Mouse (Mus musculus): ENCODE data around the gene Gm5737. TPM values are rescaled to one million over a fixed set of nuclear protein-coding genes. Genes with fewer than 3 reads are reported as not detected.

Gm5737 gene
- polyA plus RNA-seq, 1 experiment from 2014 or later: not detected

- H3K27ac ChIP-seq: no peak overlapping the region
- H3K4me1 ChIP-seq (replicated peaks): peaks cover 52% of the 10 kb centered on the region
- 0 out of 2 replicates have a peak, but pooled peaks have one; percentile 5 for ATAC-seq (ENCODE audit: low FRiP score)
- H3K9me3 ChIP-seq: no peaks in the 10 kb centered on the region
- H3K36me3 ChIP-seq: no peaks in the 10 kb centered on the region
- no peak overlapping the region for H3K9ac ChIP-seq
- no peak overlapping the region for H3K4me2 ChIP-seq
- no peak overlapping the region for H3K4me3 ChIP-seq
- 83% methylated on average over 1 of the region's 1 CpGs for WGBS
- H3K27me3 ChIP-seq: no peaks in the 10 kb centered on the region
These were observed 55.6 kb downstream of the Gm5737 start for GRCm38 (mm10) chr7:120867720-120868119.

- WGBS: 61% methylated on average over 5 of the region's 5 CpGs
- ATAC-seq (ENCODE audit: low FRiP score): no peak
- Histone ChIP-seq H3K4me1 (replicated peaks) (peaks cover 32% of the 10 kb centered on the region), H3K27me3 (no peaks in the 10 kb centered on the region), H3K4me2 (no peak overlapping the region), H3K4me3 (no peak overlapping the region), H3K9me3 (no peaks in the 10 kb centered on the region), H3K27ac (no peak overlapping the region), H3K36me3 (0 out of 2 replicates have a peak, but pooled peaks cover under 1% of the 10 kb centered on the region), H3K9ac (no peak overlapping the region)
These were observed 57.7 kb downstream of the Gm5737 start for GRCm38 (mm10) chr7:120869883-120870282.

GRCm38 (mm10) chr7:120870431-120871008 is 58.4 kb downstream of the Gm5737 start:
- WGBS: 76% methylated on average over 5 of the region's 5 CpGs
- Histone ChIP-seq H3K4me3 (no peak overlapping the region), H3K27me3 (no peaks in the 10 kb centered on the region), H3K36me3 (0 out of 2 replicates have a peak, but pooled peaks cover 3% of the 10 kb centered on the region), H3K27ac (0 out of 2 replicates have a peak overlapping the region, but pooled peaks have one; percentile 18), H3K4me1 (replicated peaks) (peaks cover 26% of the 10 kb centered on the region), H3K9me3 (no peaks in the 10 kb centered on the region), H3K9ac (no peak overlapping the region), H3K4me2 (no peak overlapping the region)
- ATAC-seq (ENCODE audit: low FRiP score): no peak

GRCm38 (mm10) chr7:120873083-120873482 is 60.9 kb downstream of the Gm5737 start:
- no peak overlapping the region for H3K9ac ChIP-seq
- ATAC-seq (ENCODE audit: low FRiP score): no peak
- peaks cover 10% of the 10 kb centered on the region for H3K4me1 ChIP-seq (replicated peaks)
- 74% methylated on average over 12 of the region's 12 CpGs for WGBS
- H3K36me3 ChIP-seq: 0 out of 2 replicates have a peak, but pooled peaks cover 3% of the 10 kb centered on the region
- no peak overlapping the region for H3K4me3 ChIP-seq
- no peaks in the 10 kb centered on the region for H3K9me3 ChIP-seq
- H3K4me2 ChIP-seq: no peak overlapping the region
- no peak overlapping the region for H3K27ac ChIP-seq
- no peaks in the 10 kb centered on the region for H3K27me3 ChIP-seq

- H3K27me3 ChIP-seq: no peaks in the 10 kb centered on the region
- WGBS: 93% methylated on average over 3 of the region's 3 CpGs
These were observed 61.9 kb downstream of the Gm5737 start for GRCm38 (mm10) chr7:120874021-120874420.

GRCm38 (mm10) chr7:120874764-120875539 is 62.8 kb downstream of the Gm5737 start:
- no peak overlapping the region for H3K9ac ChIP-seq
- no peak overlapping the region for H3K4me2 ChIP-seq
- no peaks in the 10 kb centered on the region for H3K27me3 ChIP-seq
- ATAC-seq (ENCODE audit: low FRiP score): no peak
- no peak overlapping the region for H3K27ac ChIP-seq
- peaks cover 9% of the 10 kb centered on the region for H3K36me3 ChIP-seq
- H3K4me1 ChIP-seq (replicated peaks): peaks cover 10% of the 10 kb centered on the region
- H3K9me3 ChIP-seq: no peaks in the 10 kb centered on the region
- H3K4me3 ChIP-seq: no peak overlapping the region
- 81% methylated on average over 7 of the region's 7 CpGs for WGBS

More at GRCm38 (mm10) chr7:120874021-120874420, 61.9 kb downstream of the Gm5737 start:
- Histone ChIP-seq H3K9me3 (no peaks in the 10 kb centered on the region), H3K4me3 (no peak overlapping the region), H3K27ac (no peak overlapping the region), H3K4me2 (no peak overlapping the region), H3K4me1 (replicated peaks) (peaks cover 10% of the 10 kb centered on the region), H3K36me3 (peaks cover 3% of the 10 kb centered on the region; the same call in 1 of the 2 replicates), H3K9ac (no peak overlapping the region)
- no peak for ATAC-seq (ENCODE audit: low FRiP score)

GRCm38 (mm10) chr7:120875540-120876388 is 63.6 kb downstream of the Gm5737 start:
- Histone ChIP-seq H3K9ac (no peak overlapping the region), H3K36me3 (peaks cover 17% of the 10 kb centered on the region), H3K27ac (no peak overlapping the region), H3K4me3 (no peak overlapping the region), H3K27me3 (no peaks in the 10 kb centered on the region), H3K9me3 (no peaks in the 10 kb centered on the region), H3K4me2 (no peak overlapping the region), H3K4me1 (replicated peaks) (peaks cover 2% of the 10 kb centered on the region; the same call in 1 of the 2 replicates)
- 67% methylated on average over 3 of the region's 3 CpGs for WGBS
- ATAC-seq (ENCODE audit: low FRiP score): no peak

- H3K36me3 ChIP-seq: peaks cover 27% of the 10 kb centered on the region
- ATAC-seq (ENCODE audit: low FRiP score): no peak
- WGBS: 68% methylated on average over 6 of the region's 6 CpGs
- no peak overlapping the region for H3K9ac ChIP-seq
- no peak overlapping the region for H3K4me3 ChIP-seq
- no peaks in the 10 kb centered on the region for H3K27me3 ChIP-seq
- no peaks in the 10 kb centered on the region for H3K9me3 ChIP-seq
- no peak overlapping the region for H3K4me2 ChIP-seq
- no peaks in the 10 kb centered on the region for H3K4me1 ChIP-seq (replicated peaks)
- H3K27ac ChIP-seq: no peak overlapping the region
These were observed 66.1 kb downstream of the Gm5737 start for GRCm38 (mm10) chr7:120878271-120878670.

GRCm38 (mm10) chr7:120879972-120880371 is 67.8 kb downstream of the Gm5737 start:
- Histone ChIP-seq H3K27ac (no peak overlapping the region), H3K4me3 (no peak overlapping the region), H3K36me3 (peaks cover 42% of the 10 kb centered on the region), H3K4me1 (replicated peaks) (no peaks in the 10 kb centered on the region), H3K27me3 (no peaks in the 10 kb centered on the region), H3K9ac (no peak overlapping the region), H3K4me2 (no peak overlapping the region), H3K9me3 (no peaks in the 10 kb centered on the region)
- WGBS: 94% methylated on average over 3 of the region's 3 CpGs
- no peak for ATAC-seq (ENCODE audit: low FRiP score)

GRCm38 (mm10) chr7:120880770-120881169 is 68.6 kb downstream of the Gm5737 start:
- H3K9me3 ChIP-seq: no peaks in the 10 kb centered on the region
- no peak overlapping the region for H3K27ac ChIP-seq
- no peaks in the 10 kb centered on the region for H3K27me3 ChIP-seq
- no peak for ATAC-seq (ENCODE audit: low FRiP score)
- H3K4me1 ChIP-seq (replicated peaks): no peaks in the 10 kb centered on the region
- peaks cover 49% of the 10 kb centered on the region for H3K36me3 ChIP-seq
- WGBS: 99% methylated on average over 4 of the region's 4 CpGs
- no peak overlapping the region for H3K4me2 ChIP-seq
- H3K9ac ChIP-seq: no peak overlapping the region
- no peak overlapping the region for H3K4me3 ChIP-seq

Measured in hindbrain, embryonic 13.5 days (tissue).